Mouse (Mus musculus) brain, embryonic 14.5 days (tissue): Measurements from ENCODE around the gene Plac9a. TPM values are rescaled to one million over a fixed set of nuclear protein-coding genes. Genes with fewer than 3 reads are reported as not detected.
"Not testable (repeated sequence)": the region's sequence is repeated elsewhere in the genome, so short reads cannot be mapped to it uniquely, and the experiment has no call there.

Source experiments
- DNase-seq: peaks from one replicate; pipeline ENCODE4 v3.0.0-alpha.2; 2011; ENCODE audit warnings: low read depth
- polyA plus RNA-seq: library from polyadenylated mRNA; depleted of rRNA; stranded (reverse); fragments of >200 nt; gene quantifications from 2 replicates; pipeline ENCODE4 v1.2.3, GENCODE M21; 2012; rRNA removed

Gene Plac9a
- polyA plus RNA-seq = 0.29 TPM in 1 of 2 replicates, not detected in the other

DNA sequence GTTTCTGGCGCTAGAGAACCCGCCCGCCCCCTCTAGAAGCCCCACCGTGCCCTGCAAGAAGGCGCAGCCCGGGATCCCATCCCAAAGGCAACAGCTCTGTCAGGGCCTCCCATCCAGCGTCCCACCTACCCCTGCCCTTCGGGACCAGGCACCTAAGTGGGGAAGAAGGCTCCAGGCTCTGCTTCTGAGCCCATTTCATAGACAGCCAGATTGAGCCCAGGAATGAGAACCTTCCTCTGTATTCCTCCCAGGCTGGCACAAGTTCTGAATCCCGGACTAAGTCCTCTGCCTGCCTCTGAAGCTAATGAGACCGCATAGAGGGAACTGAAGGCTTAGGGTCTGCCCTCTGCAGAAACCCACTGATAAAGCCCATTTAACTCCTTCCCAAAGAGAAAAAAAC is at the start of gene Plac9a:
Plac9a (minus strand) TSS at position 101 of the 400 bp plus-strand sequence.
- DNase-seq = not testable (repeated sequence)

DNA sequence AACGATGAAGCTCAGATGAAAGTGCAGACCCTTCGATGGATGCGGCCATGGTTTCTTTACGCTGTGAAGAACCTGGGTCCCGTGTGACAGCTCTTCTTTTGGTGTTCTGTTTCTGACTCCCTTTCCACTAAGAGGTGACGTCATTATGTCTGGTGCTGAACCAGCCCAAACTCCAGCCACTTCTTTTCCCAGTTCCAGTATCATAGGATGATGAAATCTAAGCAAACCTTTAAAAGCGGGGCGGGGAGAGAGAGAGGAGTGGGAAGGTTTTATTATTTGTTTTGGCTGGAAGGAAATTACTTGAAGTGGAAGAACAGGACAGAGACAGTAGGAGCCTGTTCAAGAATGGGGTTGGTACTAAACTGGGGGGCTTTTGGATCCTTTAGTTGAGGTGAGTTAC is 35.1 kb upstream of the Plac9a start, which contains the start of gene Cphx1:
Cphx1 (plus strand) TSS at position 301 of the 400 bp plus-strand sequence.
- DNase-seq = not testable (repeated sequence)

DNA sequence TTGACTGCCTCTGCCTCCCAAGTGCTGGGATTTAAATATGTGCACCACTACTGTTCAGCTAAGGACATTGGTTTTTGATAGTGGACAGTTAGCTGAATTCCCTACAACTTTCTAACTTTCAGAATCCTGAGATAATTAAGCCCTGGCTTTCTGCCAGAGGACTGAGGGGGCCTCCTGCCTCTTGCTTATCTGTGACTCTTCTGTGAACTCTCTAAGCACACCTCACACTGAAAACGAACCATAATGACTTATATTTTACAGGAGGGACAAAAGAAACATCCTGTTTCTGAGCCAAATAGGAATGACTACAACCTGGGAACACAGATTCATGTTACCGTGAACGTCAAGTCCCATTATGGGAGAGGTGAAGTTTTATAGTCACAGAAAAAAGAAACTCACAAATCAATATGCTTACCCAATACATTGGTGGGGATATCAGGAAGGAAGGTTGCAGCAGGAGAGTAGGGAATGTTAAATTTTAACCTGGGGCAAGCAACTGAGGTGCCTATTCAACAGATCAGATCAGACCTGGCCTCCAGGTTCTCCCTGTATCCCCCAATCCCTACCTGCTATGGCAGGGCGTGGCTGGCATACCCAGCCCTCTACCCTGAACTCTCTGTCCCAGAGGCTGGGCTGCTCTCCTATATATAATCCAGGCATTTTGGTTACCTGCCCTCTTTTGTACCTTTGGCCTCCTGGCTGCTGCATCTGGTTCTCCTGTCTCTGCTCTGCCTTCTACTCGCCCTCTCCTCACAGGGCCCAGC is 34.1 kb upstream of the Plac9a start:
- not testable (repeated sequence) for DNase-seq

DNA sequence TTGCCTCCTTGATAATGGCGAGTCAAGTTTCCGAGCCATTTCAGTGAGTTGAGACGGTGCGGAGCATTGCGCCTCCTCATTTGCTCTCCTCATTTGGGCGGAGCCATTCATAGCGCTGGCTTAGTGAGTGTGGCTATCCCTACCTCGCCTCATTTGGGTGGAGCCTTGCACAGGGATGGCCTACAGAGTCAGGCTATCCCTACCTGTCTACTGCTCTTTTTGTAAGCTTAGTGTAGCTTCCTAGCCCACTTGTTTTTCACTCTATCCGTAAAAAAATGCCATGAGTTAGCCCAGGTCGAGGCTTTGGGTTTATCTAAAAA is 24.6 kb upstream of the Plac9a start, which contains the start of gene Tmem254a:
Tmem254a (minus strand) TSS at position 111 of the 320 bp plus-strand sequence.
- not testable (repeated sequence) for DNase-seq

DNA sequence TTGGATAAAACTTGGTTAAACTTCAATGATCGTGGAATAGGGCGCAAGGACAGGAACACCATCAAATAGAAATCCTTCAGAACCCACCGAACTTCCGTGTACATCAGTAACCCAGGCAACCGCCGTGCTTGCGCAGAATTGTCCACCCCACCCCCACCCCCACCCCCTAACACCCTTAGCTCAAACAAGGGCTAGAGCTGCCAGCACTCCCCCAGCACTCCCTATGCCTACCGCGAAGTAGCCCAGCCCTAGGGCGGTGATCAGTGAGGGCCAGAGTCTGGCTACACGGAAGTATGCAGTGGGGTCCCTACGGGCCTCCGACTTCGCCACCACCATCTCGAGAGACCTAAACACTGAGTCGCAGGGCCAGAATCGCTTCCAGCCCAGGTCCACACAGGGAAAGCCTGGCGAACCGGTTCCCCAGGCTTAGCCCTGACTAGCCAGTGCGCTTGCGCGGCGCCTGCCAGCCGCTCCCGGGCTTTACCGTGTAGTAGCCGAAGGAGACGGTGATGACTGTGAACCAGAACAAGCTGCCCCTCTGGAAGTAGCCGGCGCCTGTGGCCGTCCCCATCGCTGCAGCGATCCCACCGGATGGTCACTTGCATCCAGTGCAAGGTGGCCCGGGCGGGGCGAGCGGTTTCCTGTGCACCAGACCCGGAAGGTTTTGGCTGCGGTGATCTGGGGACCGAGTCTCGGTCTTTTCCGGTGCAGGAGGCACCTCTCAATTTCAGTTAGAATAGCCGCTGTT is 24.1 kb upstream of the Plac9a start:
- DNase-seq = not testable (repeated sequence)

DNA sequence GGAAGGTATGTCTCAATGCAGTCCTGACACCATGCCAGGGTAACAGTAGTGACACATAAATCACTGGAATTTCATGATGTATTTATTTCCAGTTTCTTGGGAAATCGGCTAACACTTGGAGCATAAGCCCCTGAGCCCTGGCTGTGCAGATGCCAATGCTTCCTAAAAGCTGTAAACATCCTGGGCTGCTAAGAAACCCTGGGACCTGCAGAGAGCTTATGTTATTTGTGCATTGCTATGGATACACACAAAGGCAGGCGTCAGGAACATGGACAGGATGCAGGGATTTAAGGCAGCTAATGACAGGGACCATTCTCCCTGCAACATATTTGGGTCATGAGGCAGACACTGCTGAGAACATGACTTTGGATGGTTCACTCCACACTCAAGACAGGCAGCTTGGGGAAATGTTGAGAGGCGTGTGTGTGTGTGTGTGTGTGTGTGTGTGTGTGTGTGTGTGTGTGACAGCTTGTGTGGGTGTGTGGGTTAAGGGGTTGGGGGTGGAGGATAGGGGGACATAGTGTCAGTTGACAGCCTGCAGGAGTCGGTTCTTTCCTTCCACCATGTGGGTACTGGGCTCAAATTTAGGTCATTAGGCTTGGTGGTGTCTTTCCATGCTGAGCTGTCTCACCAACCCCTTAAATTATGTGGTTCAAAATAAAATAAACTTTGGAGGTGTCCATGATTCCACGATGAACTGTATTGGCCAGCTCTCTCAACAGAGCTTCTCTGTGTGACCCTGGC is 15.7 kb upstream of the Plac9a start:
- DNase-seq = not testable (repeated sequence)

DNA sequence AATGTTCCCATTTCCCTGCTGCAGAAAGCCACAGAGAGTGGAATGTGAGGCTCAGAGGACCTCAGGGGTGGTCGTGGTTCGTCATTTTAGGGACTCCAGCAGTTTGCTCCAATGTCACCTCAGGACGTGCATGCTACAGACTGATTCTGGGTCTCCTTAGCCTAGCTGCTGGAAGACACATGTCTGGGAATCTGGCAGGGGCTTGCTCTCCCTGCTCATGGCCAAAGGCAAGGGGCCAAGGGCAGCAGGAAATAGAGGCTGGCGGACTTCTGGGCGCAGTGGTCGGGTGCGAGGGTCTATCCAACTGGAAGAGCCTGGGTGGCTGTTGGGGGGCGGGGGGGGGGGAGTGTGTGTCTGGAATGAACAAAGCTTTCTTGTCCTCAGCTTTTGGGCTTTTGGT is 6.1 kb upstream of the Plac9a start:
- DNase-seq = not testable (repeated sequence)

DNA sequence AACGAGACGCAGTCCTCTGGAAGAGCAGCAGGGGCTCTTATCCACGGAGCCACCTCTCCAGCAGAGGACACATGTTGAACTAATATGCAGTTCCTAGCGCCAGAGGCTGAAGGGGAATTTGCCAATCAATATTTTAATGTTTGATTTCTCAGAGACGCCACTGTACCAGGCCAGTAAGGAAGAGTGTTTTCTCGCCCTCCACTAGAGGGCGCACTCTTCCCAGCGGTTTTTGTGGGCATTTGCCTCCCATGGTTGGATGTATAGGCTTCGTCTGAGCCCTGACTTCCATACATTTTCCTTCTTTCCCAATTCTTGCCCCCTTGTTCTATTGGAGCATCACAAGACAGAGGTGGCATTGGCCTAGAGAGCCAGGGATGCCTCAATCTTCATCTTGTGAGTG is 4.4 kb upstream of the Plac9a start:
- DNase-seq = not testable (repeated sequence)

DNA sequence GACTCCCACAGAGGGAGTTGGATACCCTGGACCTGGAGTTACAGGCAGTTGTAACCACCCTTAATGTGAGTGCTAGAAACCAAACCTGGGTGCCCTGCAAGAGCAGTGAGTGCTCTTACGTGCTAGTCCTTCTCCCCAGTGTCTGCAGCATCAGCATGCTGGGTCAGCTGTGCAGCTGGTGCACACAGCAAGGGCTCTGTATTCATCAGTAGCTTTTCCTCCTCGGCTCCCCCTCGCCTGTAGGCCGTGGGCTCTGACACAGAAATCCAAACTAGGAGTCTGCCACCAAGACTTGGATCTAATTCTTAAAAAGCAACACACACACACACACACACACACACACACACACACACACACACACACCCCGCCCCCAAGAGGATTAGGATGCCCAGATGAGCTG is 2.3 kb upstream of the Plac9a start:
- DNase-seq = not testable (repeated sequence)

DNA sequence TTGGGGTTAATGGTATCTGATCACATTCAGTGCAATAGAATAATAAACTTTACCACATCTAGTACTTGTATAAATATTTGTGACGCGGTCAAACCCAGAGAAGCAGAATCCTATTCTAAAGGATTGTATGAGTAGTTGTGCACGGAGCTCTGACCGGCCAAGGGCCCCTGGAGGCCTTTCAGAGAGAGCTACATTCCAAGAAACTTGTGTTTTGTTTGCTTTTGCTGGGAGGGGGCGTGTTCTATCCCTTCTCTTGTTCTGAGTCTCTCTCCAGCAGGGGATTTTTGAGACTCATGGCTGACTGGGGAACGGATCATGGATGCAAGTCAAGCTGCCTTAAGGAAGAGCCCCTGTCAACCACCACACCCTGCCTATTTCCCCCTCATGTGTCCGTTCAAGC is 7.2 kb downstream of the Plac9a start:
- not testable (repeated sequence) for DNase-seq

DNA sequence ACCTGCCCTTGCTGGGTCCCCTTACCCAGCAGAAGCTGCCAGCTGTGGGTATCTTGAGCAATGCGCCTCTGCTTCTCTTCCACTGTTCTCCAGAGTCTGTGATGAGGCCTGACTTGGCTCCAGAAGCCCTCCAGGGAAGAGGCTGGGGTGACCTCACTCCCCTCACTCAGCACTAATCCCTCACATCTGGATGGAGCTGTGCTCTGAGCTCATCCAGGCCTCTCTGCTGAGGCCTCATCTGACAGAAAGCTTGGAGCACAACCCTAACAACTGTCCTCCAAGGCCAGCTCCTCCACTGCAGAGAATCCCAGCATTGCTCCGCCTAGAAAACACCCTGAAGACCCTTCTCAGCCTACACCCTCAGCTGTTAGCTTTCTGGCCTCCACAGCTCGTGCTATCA is 8.3 kb downstream of the Plac9a start:
- not testable (repeated sequence) for DNase-seq

DNA sequence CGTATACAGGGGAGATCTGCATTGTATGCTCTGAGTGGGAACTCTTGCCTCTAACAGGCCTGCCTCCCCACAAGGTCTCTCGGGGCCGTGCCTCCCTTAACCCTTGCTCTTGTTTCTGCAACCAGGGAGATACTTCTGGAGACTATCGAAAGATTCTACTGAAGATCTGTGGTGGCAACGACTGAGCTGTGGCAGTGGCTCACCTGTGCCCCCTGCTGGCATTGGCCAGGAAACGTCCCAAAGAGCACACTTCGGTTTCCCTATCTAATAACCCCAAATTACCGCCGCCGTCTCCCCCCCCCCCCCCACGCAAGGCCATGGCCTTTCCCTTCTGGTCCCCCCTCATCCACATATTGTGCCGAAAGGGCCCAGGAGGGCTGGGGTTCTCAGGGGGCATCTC is 17.0 kb downstream of the Plac9a start:
- not testable (repeated sequence) for DNase-seq

DNA sequence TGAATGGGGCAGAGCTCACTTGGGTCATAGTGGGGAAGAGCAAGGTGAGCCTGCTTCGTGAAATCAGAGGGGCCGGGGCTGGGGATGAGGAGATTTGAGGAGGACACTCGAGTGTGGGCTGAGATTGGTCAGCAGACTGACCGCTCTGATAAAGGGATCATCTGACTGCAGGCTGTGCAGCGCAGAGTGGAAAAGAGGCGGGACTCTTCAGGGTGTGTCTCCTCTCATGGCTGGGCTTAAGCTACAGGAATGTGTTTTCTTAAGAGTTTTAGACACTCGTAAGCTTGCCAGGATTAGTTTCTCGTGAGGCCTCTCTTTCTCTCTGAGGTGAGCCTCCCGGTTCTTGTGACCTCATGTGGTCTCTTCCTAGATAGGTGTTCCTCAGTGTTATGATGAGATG is 21.1 kb downstream of the Plac9a start:
- not testable (repeated sequence) for DNase-seq

DNA sequence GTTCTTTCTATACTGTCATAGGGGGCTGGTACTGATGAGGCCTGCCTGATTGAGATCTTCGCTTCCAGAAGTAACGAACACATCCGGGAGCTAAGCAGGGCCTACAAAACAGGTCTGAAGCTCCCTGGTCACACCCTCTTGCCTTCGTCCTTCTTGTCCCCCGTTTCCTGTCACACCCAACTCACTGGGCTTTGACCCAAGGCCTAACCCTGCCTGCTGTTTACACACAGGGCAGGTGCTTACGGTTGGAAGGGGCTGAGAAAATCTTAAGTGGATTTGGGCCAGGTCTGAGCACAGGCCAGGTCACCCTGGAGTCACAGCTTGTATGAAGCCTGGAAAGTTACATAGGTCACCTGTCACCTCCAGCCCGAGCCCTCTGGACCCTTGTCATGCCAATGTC is 26.3 kb downstream of the Plac9a start:
- not testable (repeated sequence) for DNase-seq
